Mouse (Mus musculus) urinary bladder, adult 18-20 months (tissue): ENCODE measurements around the gene Lcmt1.
A peak's percentile ranks its signal among the peaks of the same experiment; 100 is the strongest.

Experiments
- DNase-seq, 2 experiments: peaks; one replicate each; pipeline ENCODE4 v3.0.0; 2022; ENCODE audit warnings: low spot score in 2 of 2, mixed read lengths in 2 of 2

Gene Lcmt1

DNA sequence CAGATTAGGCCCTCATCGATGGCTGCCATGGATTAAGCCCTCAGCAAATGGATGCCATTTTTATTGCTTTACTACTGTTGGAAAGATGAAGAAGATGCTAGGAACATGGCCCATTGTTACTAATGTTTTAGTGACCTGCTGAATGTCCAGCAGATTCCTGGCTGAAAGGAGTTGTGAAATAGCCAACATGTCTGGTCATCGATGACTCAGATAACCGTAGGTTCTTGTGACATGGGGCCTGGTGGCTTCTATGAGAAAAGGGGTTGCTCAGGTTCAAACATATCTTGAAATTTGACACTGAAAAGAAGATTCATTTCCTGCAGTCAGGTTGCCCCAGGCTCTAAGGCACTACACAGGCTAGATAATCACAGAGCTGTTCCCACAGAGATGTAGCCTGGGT, 85.5 kb downstream of the Lcmt1 start:
- no peak for DNase-seq

- no peak for DNase-seq
These were observed 88.7 kb downstream of the Lcmt1 start for GRCm38 (mm10) chr7:123458309-123458708.

DNA sequence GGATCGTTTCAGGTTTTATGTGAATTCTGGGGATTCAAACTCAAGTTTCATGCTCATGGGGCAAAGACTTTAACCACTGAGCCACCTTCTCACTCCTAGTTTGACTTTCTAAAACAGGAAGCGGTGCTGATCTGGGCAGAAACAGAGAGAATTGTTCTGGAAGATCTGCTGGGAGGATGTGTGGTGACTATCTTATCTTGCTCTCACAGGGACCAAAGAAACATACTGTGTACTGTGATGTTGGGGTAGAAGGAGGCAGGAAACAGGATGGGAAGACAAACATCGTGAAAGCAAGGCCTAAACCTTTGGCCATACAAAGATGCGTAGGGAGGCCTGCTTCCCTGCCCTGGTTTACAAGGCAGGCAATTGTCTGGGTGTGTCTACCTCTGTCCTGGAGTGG, 89.7 kb downstream of the Lcmt1 start:
- no peak for DNase-seq

DNA sequence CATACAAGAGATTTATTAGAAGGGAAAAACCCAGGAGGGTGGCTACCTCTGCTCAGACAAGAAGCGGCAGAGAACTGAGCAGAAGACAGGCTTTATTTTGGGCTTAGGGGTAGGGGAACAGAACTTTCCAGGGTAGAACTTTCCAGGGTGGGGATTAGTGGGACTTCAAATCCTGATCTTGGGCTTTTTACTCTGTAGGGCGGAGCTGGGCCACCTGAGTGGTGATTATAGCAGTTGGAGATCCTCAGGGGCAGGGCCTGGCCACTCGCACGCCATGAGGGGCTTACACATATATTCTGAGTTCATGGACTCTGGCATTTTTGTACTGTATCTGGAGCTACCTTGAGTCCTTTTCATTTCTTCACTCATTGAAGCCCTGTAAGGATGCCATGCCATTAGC, 91.7 kb downstream of the Lcmt1 start:
- DNase-seq = no peak

GRCm38 (mm10) chr7:123462070-123462501, 92.5 kb downstream of the Lcmt1 start, which contains the start of gene Aqp8:
Gene Aqp8, plus strand, starts transcription at chr7:123462291.
- peak; percentile 23 for DNase-seq

GRCm38 (mm10) chr7:123463569-123463968, 94.0 kb downstream of the Lcmt1 start:
- DNase-seq = no peak

GRCm38 (mm10) chr7:123465692-123466387, 96.3 kb downstream of the Lcmt1 start:
- peak; percentile 45 to 55 for DNase-seq

GRCm38 (mm10) chr7:123467961-123468360, 98.4 kb downstream of the Lcmt1 start:
- no peak for DNase-seq
